Comparison of ENCODE assay signal across 11 mouse cellular contexts in genomic region chr7:16049576-16049915, GRCm38 (mm10). TPM values are rescaled to one million over a fixed set of nuclear protein-coding genes. Genes with fewer than 3 reads are reported as not detected.
DNase-seq lines count a peak whose midpoint lies in the region; ATAC-seq and TF ChIP-seq lines count a peak whose summit lies in the region.
"Had no signal": no experiment of that assay in that cellular context is flagged by ENCODE, and none has a peak within 500 bp of the region (broad histone marks: within the 10 kb centered on the region; RNA-seq: fewer than 3 reads in every experiment).

No protein-coding gene starts in this region.

- no peak for ATAC-seq in heart, embryonic 15.5 days (replicated peaks; ENCODE audit: insufficient number of reproducible peaks, insufficient read depth, low FRiP score, low read depth)
- no peak for ATAC-seq in hindbrain, embryonic 12.5 days (ENCODE audit: low FRiP score)
- ATAC-seq in midbrain, embryonic 13.5 days: no peak
- ATAC-seq: Patski had no signal

- TF ChIP-seq POLR2A in MEL (IDR thresholded peaks at IDR 0.05; ENCODE audit: control insufficient read depth in 1 of 2, insufficient read depth in 1 of 2, low read depth in 1 of 2, low read length in 2 of 2, poor library complexity in 1 of 2): no peak

- H3K27ac ChIP-seq in heart, embryonic 15.5 days: peak overlapping the region; percentile 95
- H3K27ac ChIP-seq in MEL (ENCODE audit: control insufficient read depth, low read depth, low read length): peak overlapping the region; percentile 94
- no peak overlapping the region for H3K27ac ChIP-seq in hindbrain, embryonic 12.5 days
- H3K27ac ChIP-seq in midbrain, embryonic 13.5 days: no peak overlapping the region

- peak overlapping the region; percentile 92 for H3K4me3 ChIP-seq in heart, embryonic 15.5 days
- H3K4me3 ChIP-seq in MEL (ENCODE audit: control insufficient read depth in 1 of 2, insufficient read depth in 1 of 2, low read depth in 2 of 2, low read length in 2 of 2): peak overlapping the region; percentile 79 to 92
- peak overlapping the region; percentile 64 for H3K4me3 ChIP-seq in hindbrain, embryonic 12.5 days
- peak overlapping the region; percentile 91 for H3K4me3 ChIP-seq in midbrain, embryonic 13.5 days (replicated peaks)

- intact Hi-C loops in heart, postnatal 10 days (cut with DNase I): loop anchor here (5.0 kb wide), 1 partner anchor 127 kb away; the partner anchor contains the start of gene Selenow

- no peak for TF ChIP-seq RAD21 in MEL (IDR thresholded peaks at IDR 0.05; ENCODE audit: low read depth, low read length)

- no peaks in the 10 kb centered on the region for H3K9me3 ChIP-seq in heart, embryonic 15.5 days (replicated peaks)
- H3K9me3 ChIP-seq in MEL (replicated peaks; ENCODE audit: insufficient read depth, low read length): no peaks in the 10 kb centered on the region
- no peaks in the 10 kb centered on the region for H3K9me3 ChIP-seq in hindbrain, embryonic 12.5 days (replicated peaks)
- H3K9me3 ChIP-seq in midbrain, embryonic 13.5 days: no peaks in the 10 kb centered on the region

- no peak for TF ChIP-seq EP300 in MEL (IDR thresholded peaks at IDR 0.05; ENCODE audit: low read depth in 1 of 2, low read length in 2 of 2)

- H3K4me1 ChIP-seq in heart, embryonic 15.5 days (replicated peaks): peaks cover 47% of the 10 kb centered on the region
- peaks cover 5 to 34% of the 10 kb centered on the region in 2 experiments for H3K4me1 ChIP-seq in MEL (ENCODE audit: control insufficient read depth in 1 of 2, insufficient read depth in 2 of 2, low read length in 2 of 2)
- peaks cover 41% of the 10 kb centered on the region for H3K4me1 ChIP-seq in hindbrain, embryonic 12.5 days
- peaks cover 52% of the 10 kb centered on the region for H3K4me1 ChIP-seq in midbrain, embryonic 13.5 days (replicated peaks)

- no peaks in the 10 kb centered on the region for H3K36me3 ChIP-seq in heart, embryonic 15.5 days
- H3K36me3 ChIP-seq in MEL (ENCODE audit: control insufficient read depth in 1 of 2, insufficient read depth in 2 of 2, low read length in 2 of 2): peaks cover 0 to 24% of the 10 kb centered on the region in 2 experiments; a peak in 2 of 4 replicates
- H3K36me3 ChIP-seq in hindbrain, embryonic 12.5 days: no peaks in the 10 kb centered on the region
- H3K36me3 ChIP-seq in midbrain, embryonic 13.5 days: no peaks in the 10 kb centered on the region

- peak overlapping the region; percentile 95 for H3K4me2 ChIP-seq in heart, embryonic 15.5 days
- peak overlapping the region; percentile 69 for H3K4me2 ChIP-seq in hindbrain, embryonic 12.5 days (replicated peaks)
- H3K4me2 ChIP-seq in midbrain, embryonic 13.5 days (replicated peaks): peak overlapping the region; percentile 80

- H3K9ac ChIP-seq in heart, embryonic 15.5 days: peak overlapping the region; percentile 79; the same call in 1 of the 2 replicates
- H3K9ac ChIP-seq in MEL (ENCODE audit: control insufficient read depth, low read depth, low read length, poor library complexity, severe bottlenecking): peak overlapping the region; percentile 84
- H3K9ac ChIP-seq in hindbrain, embryonic 12.5 days: 0 out of 2 replicates have a peak overlapping the region, but pooled peaks have one; percentile 75
- peak overlapping the region; percentile 85 for H3K9ac ChIP-seq in midbrain, embryonic 13.5 days (replicated peaks)

- 81% methylated on average over 7 of the region's 7 CpGs for WGBS in heart, embryonic 15.5 days
- 78% methylated on average over 7 of the region's 7 CpGs for WGBS in hindbrain, embryonic 12.5 days
- WGBS in midbrain, embryonic 13.5 days: 87% methylated on average over 7 of the region's 7 CpGs

- no peak for DNase-seq in heart, postnatal 10 days
- DNase-seq in MEL (ENCODE audit: low read depth, low spot score) (no peak), adipocyte (ENCODE audit: low spot score) (no peak)
- DNase-seq in embryo, embryonic 10.5 days (ENCODE audit: low spot score): no peak
- no peak for DNase-seq in gastrocnemius, adult 8-10 months (ENCODE audit: low spot score in 2 of 2)
- DNase-seq: gastrocnemius, postnatal 10 days; right cerebral cortex, postnatal 14 days had no signal

- no peak for TF ChIP-seq CTCF in MEL (IDR thresholded peaks at IDR 0.05 in 2 of 3, conservative IDR thresholded peaks at IDR 0.05 in 1 of 3; ENCODE audit: control insufficient read depth in 1 of 3, insufficient read depth in 1 of 3, low read depth in 2 of 3, low read length in 3 of 3, poor library complexity in 1 of 3, severe bottlenecking in 1 of 3)

- no peaks in the 10 kb centered on the region for H3K27me3 ChIP-seq in heart, embryonic 15.5 days
- no peaks in the 10 kb centered on the region for H3K27me3 ChIP-seq in MEL (ENCODE audit: control insufficient read depth in 1 of 2, insufficient read depth in 2 of 2, low read length in 2 of 2)
- no peaks in the 10 kb centered on the region for H3K27me3 ChIP-seq in hindbrain, embryonic 12.5 days
- no peaks in the 10 kb centered on the region for H3K27me3 ChIP-seq in midbrain, embryonic 13.5 days
- H3K27me3 ChIP-seq: Patski had no signal

- peaks cover 46% of the 10 kb centered on the region for H3K79me2 ChIP-seq in MEL (ENCODE audit: control insufficient read depth, insufficient read depth, low read length, poor library complexity)

TF ChIP-seq in MEL, 35 proteins besides CTCF, POLR2A, EP300 and RAD21:
- TF ChIP-seq ELF1 (IDR thresholded peaks at IDR 0.05; ENCODE audit: low read depth, low read length): no peak
- no peak for TF ChIP-seq MEF2A (IDR thresholded peaks at IDR 0.05; ENCODE audit: extremely low read depth, insufficient replicate concordance, low read depth, low read length, poor library complexity, severe bottlenecking)
- 0 out of 2 replicates have a peak, but pooled peaks have one; percentile 4 for TF ChIP-seq SIN3A (IDR thresholded peaks at IDR 0.05; ENCODE audit: low read length)
- no peak for TF ChIP-seq GATA1 (IDR thresholded peaks at IDR 0.05; ENCODE audit: low read depth, low read length)
- no peak for TF ChIP-seq GABPA (IDR thresholded peaks at IDR 0.05; ENCODE audit: low read depth, low read length)
- no peak for TF ChIP-seq ZKSCAN1 (IDR thresholded peaks at IDR 0.05; ENCODE audit: low read depth, low read length)
- 0 out of 2 replicates have a peak, but pooled peaks have one; percentile 29 for TF ChIP-seq HCFC1 (IDR thresholded peaks at IDR 0.05; ENCODE audit: low read depth, low read length)
- TF ChIP-seq TBP (IDR thresholded peaks at IDR 0.05; ENCODE audit: low read depth, low read length): no peak; the same call in 1 of the 2 replicates

RNA-seq across cellular contexts. Expression of gene Bicra, which starts 1.8 kb away (rescaled TPM):
- 3.5 and 5.7 TPM in 2 replicates for polyA plus RNA-seq in heart, embryonic 15.5 days (2015; fragmentation: Nextera tagmentation; extraction: Ambion mirVana)
- total RNA-seq in heart, postnatal 10 days (2021): 1 to 10 TPM; 9.3 to 9.6 TPM
- total RNA-seq in MEL (2012; rRNA removed): 0.81 and 1.5 TPM in 2 replicates
- 10 to 100 TPM in 1 of 2 experiments, not detected in 1; 14.1 TPM for polyA plus RNA-seq in MEL (2012; ENCODE audit: insufficient read depth in 1 of 2, insufficient read length in 2 of 2, low read depth in 1 of 2, low replicate concordance in 2 of 2, missing spikeins in 1 of 2)
- 10.3 and 10.7 TPM in 2 replicates for polyA plus RNA-seq in hindbrain, embryonic 12.5 days (2016; fragmentation: Nextera tagmentation; extraction: Ambion mirVana)
- 7.9 and 10.2 TPM in 2 replicates for polyA plus RNA-seq in midbrain, embryonic 13.5 days (2015; fragmentation: Nextera tagmentation; extraction: Ambion mirVana)
- 1 to 10 TPM; 3.7 to 6.8 (median 5.6) TPM for total RNA-seq in gastrocnemius, adult 8-10 months (2022)

RNA-seq across cellular contexts. Expression of gene Zfp541, which starts 12.1 kb away (rescaled TPM):
- not detected in 2 replicates for polyA plus RNA-seq in heart, embryonic 15.5 days (2015; fragmentation: Nextera tagmentation; extraction: Ambion mirVana)
- total RNA-seq in heart, postnatal 10 days (2021): not detected
- not detected in 2 replicates for total RNA-seq in MEL (2012; rRNA removed)
- under 1 TPM in 1 of 2 experiments, not detected in 1; 0.01 TPM for polyA plus RNA-seq in MEL (2012; ENCODE audit: insufficient read depth in 1 of 2, insufficient read length in 2 of 2, low read depth in 1 of 2, low replicate concordance in 2 of 2, missing spikeins in 1 of 2)
- 0.05 and 0.07 TPM in 2 replicates for polyA plus RNA-seq in hindbrain, embryonic 12.5 days (2016; fragmentation: Nextera tagmentation; extraction: Ambion mirVana)
- polyA plus RNA-seq in midbrain, embryonic 13.5 days (2015; fragmentation: Nextera tagmentation; extraction: Ambion mirVana): not detected in 2 replicates
- total RNA-seq in gastrocnemius, adult 8-10 months (2022): not detected
- total RNA-seq: gastrocnemius, postnatal 10 days had no signal

RNA-seq across cellular contexts. Expression of gene Napa, which starts 48.7 kb away (rescaled TPM):
- 130 and 161 TPM in 2 replicates for polyA plus RNA-seq in heart, embryonic 15.5 days (2015; fragmentation: Nextera tagmentation; extraction: Ambion mirVana)
- 100 to 1,000 TPM in 1 of 2 experiments, 10 to 100 TPM in 1; 93.2 to 100 TPM for total RNA-seq in heart, postnatal 10 days (2021)
- 52.6 and 56.1 TPM in 2 replicates for total RNA-seq in MEL (2012; rRNA removed)
- polyA plus RNA-seq in MEL (2012; ENCODE audit: insufficient read depth in 1 of 2, insufficient read length in 2 of 2, low read depth in 1 of 2, low replicate concordance in 2 of 2, missing spikeins in 1 of 2): 100 to 1,000 TPM in 1 of 2 experiments, not detected in 1; 132 TPM
- polyA plus RNA-seq in hindbrain, embryonic 12.5 days (2016; fragmentation: Nextera tagmentation; extraction: Ambion mirVana): 182 and 191 TPM in 2 replicates
- 196 and 203 TPM in 2 replicates for polyA plus RNA-seq in midbrain, embryonic 13.5 days (2015; fragmentation: Nextera tagmentation; extraction: Ambion mirVana)
- 100 to 1,000 TPM; 105 to 140 (median 115) TPM for total RNA-seq in gastrocnemius, adult 8-10 months (2022)

Comparison
In these comparisons a context has a peak if more than half of its experiments do, and no peak if none do; other contexts are left out.
1. H3K27ac ChIP-seq: peak in heart, embryonic 15.5 days (single experiment) and MEL (single experiment); none in hindbrain, embryonic 12.5 days (single experiment) and midbrain, embryonic 13.5 days (single experiment).
2. Peak in every context shown above with its lines, with median percentiles within 50 percentile points of each other: H3K4me2 ChIP-seq, H3K4me3 ChIP-seq and H3K9ac ChIP-seq.